Mouse (Mus musculus) kidney, adult 2 months (tissue): ENCODE measurements at regions not wholly inside any gene's neighbourhood (a gene's known extent, or its start where the extent isn't known, plus 50 kb on each side); places are given as distances from the start of the nearest gene placed in this dataset.

Source experiments
- CTCF ChIP-seq: fragments of 200-500 bp; conservative IDR thresholded peaks from 2 replicates; pipeline ENCODE4 v1.5.1; 2011; ENCODE audit warnings: low read depth, mild to moderate bottlenecking, control low read depth, low read length, moderate library complexity, mixed read lengths; ENCODE audit not compliant: insufficient read depth, insufficient read length
- POLR2A ChIP-seq: fragments of 200-500 bp; IDR thresholded peaks from one replicate; pipeline ENCODE4 v1.6.1; 2011; ENCODE audit warnings: low read depth, low read length, control low read depth

DNA sequence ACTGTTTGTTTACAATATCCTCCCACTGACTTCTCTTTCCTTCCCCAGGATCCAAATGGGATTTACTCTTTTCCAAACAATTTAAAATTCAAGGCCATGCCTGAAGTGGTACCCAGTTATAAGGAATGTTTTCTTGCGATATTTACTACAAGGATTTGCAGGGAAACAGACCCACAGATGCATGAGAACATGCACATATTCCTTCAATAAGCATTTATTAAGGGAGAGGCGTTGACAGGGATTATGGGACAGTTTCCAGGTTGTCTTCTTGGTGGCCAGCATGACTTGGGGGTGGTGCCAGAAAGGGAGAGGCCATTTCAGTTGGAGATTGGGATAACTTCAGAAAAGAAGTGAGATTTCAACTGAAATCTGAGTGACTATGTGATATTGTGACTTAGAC, 58.4 kb upstream of the Sptbn1 start:
- TF ChIP-seq CTCF (no peak), POLR2A (no peak)
